Mouse (Mus musculus) embryonic facial prominence, embryonic 14.5 days (tissue): ENCODE measurements around the gene Rps21. TPM values are rescaled to one million over a fixed set of nuclear protein-coding genes. Genes with fewer than 3 reads are reported as not detected.

ENCODE experiments used
- ATAC-seq: fragments of 200-750 bp; cut with Nextera tagmentation; 2 replicates; pipeline ENCODE4 v1.8.0; 2017; ENCODE audit warnings: low read depth, moderate number of reproducible peaks, moderate TSS enrichment
- DNase-seq: peaks from one replicate; pipeline ENCODE4 v3.0.0-alpha.2; 2015; ENCODE audit warnings: low spot score
- H3K27ac ChIP-seq: fragments of 300-500 bp; sonication (generic); replicated peaks from 2 replicates; pipeline ENCODE4 v1.5.1; 2014; ENCODE audit warnings: low read depth, mild to moderate bottlenecking, low read length, moderate library complexity
- H3K27me3 ChIP-seq: fragments of 300-500 bp; sonication (generic); replicated peaks from 2 replicates; pipeline ENCODE4 v1.6.1; 2014; ENCODE audit warnings: low read length; ENCODE audit not compliant: control insufficient read depth, insufficient read depth
- H3K36me3 ChIP-seq: fragments of 300-500 bp; sonication (generic); 2 replicates; pipeline ENCODE4 v1.6.1; 2014; ENCODE audit warnings: low read length, mixed read lengths; ENCODE audit not compliant: control insufficient read depth, insufficient read depth
- H3K4me1 ChIP-seq: fragments of 300-500 bp; sonication (generic); 2 replicates; pipeline ENCODE4 v1.6.1; 2014; ENCODE audit warnings: antibody characterized with exemption, low read length; ENCODE audit not compliant: control insufficient read depth, insufficient read depth
- H3K4me2 ChIP-seq: fragments of 300-500 bp; sonication (generic); 2 replicates; pipeline ENCODE4 v1.6.1; 2014; ENCODE audit warnings: low read depth, mild to moderate bottlenecking, low read length, moderate library complexity, mixed read lengths
- H3K4me3 ChIP-seq: fragments of 300-500 bp; sonication (generic); 2 replicates; pipeline ENCODE4 v1.5.1; 2014; ENCODE audit warnings: low read depth, mild to moderate bottlenecking, low read length
- H3K9ac ChIP-seq: fragments of 300-500 bp; sonication (generic); 2 replicates; pipeline ENCODE4 v1.6.1; 2014; ENCODE audit warnings: low read depth, mild to moderate bottlenecking, low read length, moderate library complexity, mixed read lengths
- H3K9me3 ChIP-seq: fragments of 300-500 bp; sonication (generic); 2 replicates; pipeline ENCODE4 v1.6.1; 2016; ENCODE audit warnings: low read length; ENCODE audit not compliant: control insufficient read depth
- WGBS: fragments of 180-500 bp; shearing (Covaris S2); extraction: QIAGEN DNeasy Blood & Tissue Kit; methylation state at CpG from one replicate; pipeline ENCODE4 v1.1.7; 2014; 5-methylcytosine and 5-hydroxymethylcytosine counted together
- polyA plus RNA-seq: library from polyadenylated mRNA; unstranded; fragments of >200 nt; fragmentation: Nextera tagmentation; extraction: Ambion mirVana; gene quantifications from 2 replicates; pipeline ENCODE4 v1.2.1, GENCODE M21; 2014

The Rps21 gene
- polyA plus RNA-seq, result 689 and 787 TPM in 2 replicates

GRCm38 (mm10) chr2:180257001-180257521, at the start of gene Rps21:
Rps21 (plus strand) TSS chr2:180257377.
- H3K4me3 ChIP-seq, result peak within 1 kb of the TSS; percentile 77
- peak; percentile 97 for ATAC-seq
- 0% methylated on average over 23 of the region's 38 CpGs for WGBS

GRCm38 (mm10) chr2:180207840-180208239, 49.3 kb upstream of the Rps21 start:
- Histone ChIP-seq H3K27me3 (no peaks in the 10 kb centered on the region), H3K9ac (no peak overlapping the region), H3K4me3 (no peak overlapping the region), H3K4me1 (no peaks in the 10 kb centered on the region), H3K36me3 (no peaks in the 10 kb centered on the region), H3K4me2 (no peak overlapping the region), H3K27ac (no peak overlapping the region), H3K9me3 (no peaks in the 10 kb centered on the region)
- no peak; the same call in 1 of the 2 replicates for ATAC-seq
- no peak for DNase-seq
- WGBS, result 74% methylated on average over 7 of the region's 7 CpGs

More at GRCm38 (mm10) chr2:180257001-180257521, at the start of gene Rps21:
- Histone ChIP-seq H3K9me3 (no peaks in the 10 kb centered on the region), H3K27me3 (no peaks in the 10 kb centered on the region), H3K36me3 (peaks cover 38% of the 10 kb centered on the region), H3K4me1 (no peaks in the 10 kb centered on the region), H3K27ac (peak within 1 kb of the TSS; percentile 80), H3K9ac (peak within 1 kb of the TSS; percentile 89), H3K4me2 (peak within 1 kb of the TSS; percentile 82)
- peak; percentile 100 for DNase-seq

- no peaks in the 10 kb centered on the region for H3K4me1 ChIP-seq
- H3K4me2 ChIP-seq, result no peak overlapping the region
- no peak overlapping the region for H3K4me3 ChIP-seq
- no peaks in the 10 kb centered on the region for H3K36me3 ChIP-seq
- WGBS, result 71% methylated on average over 1 of the region's 1 CpGs
- H3K27ac ChIP-seq, result no peak overlapping the region
- H3K9me3 ChIP-seq, result no peaks in the 10 kb centered on the region
- ATAC-seq (no peak), DNase-seq (no peak)
- H3K27me3 ChIP-seq, result no peaks in the 10 kb centered on the region
- H3K9ac ChIP-seq, result no peak overlapping the region
These were observed 48.2 kb upstream of the Rps21 start for GRCm38 (mm10) chr2:180208976-180209375.

GRCm38 (mm10) chr2:180212255-180212654, 44.9 kb upstream of the Rps21 start:
- WGBS, result 87% methylated on average over 3 of the region's 3 CpGs

GRCm38 (mm10) chr2:180214352-180214978, 42.7 kb upstream of the Rps21 start:
- Histone ChIP-seq H3K9me3 (no peaks in the 10 kb centered on the region), H3K27ac (no peak overlapping the region), H3K36me3 (no peaks in the 10 kb centered on the region), H3K4me1 (peaks cover 8% of the 10 kb centered on the region; the same call in 1 of the 2 replicates), H3K27me3 (no peaks in the 10 kb centered on the region), H3K4me2 (no peak overlapping the region), H3K9ac (no peak overlapping the region), H3K4me3 (no peak overlapping the region)
- WGBS, result 74% methylated on average over 4 of the region's 4 CpGs
- ATAC-seq, result no peak
- no peak for DNase-seq

More at GRCm38 (mm10) chr2:180212255-180212654, 44.9 kb upstream of the Rps21 start:
- DNase-seq (no peak), ATAC-seq (no peak)
- no peak overlapping the region for H3K9ac ChIP-seq
- no peak overlapping the region for H3K4me2 ChIP-seq
- H3K27ac ChIP-seq, result no peak overlapping the region
- no peaks in the 10 kb centered on the region for H3K27me3 ChIP-seq
- H3K4me1 ChIP-seq, result 0 out of 2 replicates have a peak, but pooled peaks cover 3% of the 10 kb centered on the region
- no peak overlapping the region for H3K4me3 ChIP-seq
- no peaks in the 10 kb centered on the region for H3K9me3 ChIP-seq
- no peaks in the 10 kb centered on the region for H3K36me3 ChIP-seq

GRCm38 (mm10) chr2:180215011-180215461, 42.1 kb upstream of the Rps21 start:
- DNase-seq (no peak), ATAC-seq (no peak)
- Histone ChIP-seq H3K36me3 (no peaks in the 10 kb centered on the region), H3K27me3 (no peaks in the 10 kb centered on the region), H3K9me3 (no peaks in the 10 kb centered on the region), H3K4me3 (no peak overlapping the region), H3K27ac (no peak overlapping the region), H3K4me1 (peaks cover 8% of the 10 kb centered on the region; the same call in 1 of the 2 replicates), H3K9ac (no peak overlapping the region), H3K4me2 (no peak overlapping the region)
- WGBS, result 63% methylated on average over 8 of the region's 8 CpGs

- Histone ChIP-seq H3K9ac (no peak overlapping the region), H3K4me2 (no peak overlapping the region), H3K27me3 (no peaks in the 10 kb centered on the region), H3K27ac (no peak overlapping the region), H3K4me1 (peaks cover 8% of the 10 kb centered on the region; the same call in 1 of the 2 replicates), H3K9me3 (no peaks in the 10 kb centered on the region), H3K36me3 (no peaks in the 10 kb centered on the region), H3K4me3 (no peak overlapping the region)
- DNase-seq (no peak), ATAC-seq (no peak)
- WGBS, result 66% methylated on average over 6 of the region's 6 CpGs
These were observed 41.2 kb upstream of the Rps21 start for GRCm38 (mm10) chr2:180215951-180216350.

GRCm38 (mm10) chr2:180216921-180217320, 40.3 kb upstream of the Rps21 start:
- Histone ChIP-seq H3K27ac (no peak overlapping the region), H3K4me1 (peaks cover 8% of the 10 kb centered on the region; the same call in 1 of the 2 replicates)

More at GRCm38 (mm10) chr2:180216921-180217320, 40.3 kb upstream of the Rps21 start:
- no peaks in the 10 kb centered on the region for H3K27me3 ChIP-seq
- 55% methylated on average over 4 of the region's 5 CpGs for WGBS
- no peaks in the 10 kb centered on the region for H3K9me3 ChIP-seq
- H3K4me2 ChIP-seq, result no peak overlapping the region
- ATAC-seq, result no peak
- no peak overlapping the region for H3K9ac ChIP-seq
- H3K4me3 ChIP-seq, result no peak overlapping the region
- no peaks in the 10 kb centered on the region for H3K36me3 ChIP-seq
- no peak for DNase-seq
